Mouse (Mus musculus) lung, postnatal 10 days (tissue): ENCODE data around the gene Tmem255b.

Experiments used
- DNase-seq: peaks from one replicate; pipeline ENCODE4 v3.0.0; 2021

Gene Tmem255b

DNA sequence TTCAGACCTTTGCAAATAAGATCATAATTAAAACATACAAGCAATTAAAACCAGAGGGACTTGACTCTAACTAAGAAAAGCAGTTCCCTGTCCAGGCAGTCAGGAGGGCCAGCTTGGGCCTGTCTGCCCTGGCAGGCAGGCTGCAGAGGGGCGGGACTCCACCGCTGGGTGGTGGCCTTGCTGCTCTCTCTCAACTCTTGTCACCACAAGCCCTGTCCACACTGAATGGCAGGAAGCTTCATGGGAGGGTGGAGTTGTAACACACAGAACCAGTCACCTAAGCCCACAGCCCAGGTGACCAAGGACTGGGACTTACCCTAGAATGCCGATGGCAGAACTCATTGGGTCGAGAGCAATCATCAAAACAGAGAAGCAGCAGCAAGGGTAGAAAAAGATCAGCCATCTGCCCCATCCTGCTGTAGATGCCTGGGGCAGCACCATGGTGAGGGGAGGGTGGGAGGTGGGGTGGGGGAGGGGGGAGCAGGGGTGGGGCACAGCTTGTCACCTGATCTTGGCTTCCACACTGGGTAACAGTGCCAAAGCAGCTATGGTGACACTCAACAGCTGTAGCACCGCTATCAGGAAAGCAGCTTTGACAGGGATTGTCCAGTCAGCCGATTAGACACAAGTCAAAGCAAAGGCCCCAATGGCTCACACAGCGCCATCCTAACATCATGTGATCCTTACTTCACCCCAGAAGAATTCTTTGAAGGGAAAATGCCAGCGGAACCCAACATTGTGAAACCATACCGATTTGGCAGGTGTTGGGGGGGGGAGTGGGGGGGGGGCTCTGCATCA lies 57.4 kb downstream of the Tmem255b start:
- peak; percentile 84 for DNase-seq

GRCm38 (mm10) chr8:13493011-13493410 lies 58.0 kb downstream of the Tmem255b start:
- peak; percentile 56 for DNase-seq

- peak; percentile 59 for DNase-seq
Observed at GRCm38 (mm10) chr8:13493858-13494631, 59.1 kb downstream of the Tmem255b start, which contains the start of gene Gas6. Gene Gas6 (minus strand): TSS chr8:13494490.

- DNase-seq = no peak
Observed at GRCm38 (mm10) chr8:13501221-13501620, 66.2 kb downstream of the Tmem255b start.

DNA sequence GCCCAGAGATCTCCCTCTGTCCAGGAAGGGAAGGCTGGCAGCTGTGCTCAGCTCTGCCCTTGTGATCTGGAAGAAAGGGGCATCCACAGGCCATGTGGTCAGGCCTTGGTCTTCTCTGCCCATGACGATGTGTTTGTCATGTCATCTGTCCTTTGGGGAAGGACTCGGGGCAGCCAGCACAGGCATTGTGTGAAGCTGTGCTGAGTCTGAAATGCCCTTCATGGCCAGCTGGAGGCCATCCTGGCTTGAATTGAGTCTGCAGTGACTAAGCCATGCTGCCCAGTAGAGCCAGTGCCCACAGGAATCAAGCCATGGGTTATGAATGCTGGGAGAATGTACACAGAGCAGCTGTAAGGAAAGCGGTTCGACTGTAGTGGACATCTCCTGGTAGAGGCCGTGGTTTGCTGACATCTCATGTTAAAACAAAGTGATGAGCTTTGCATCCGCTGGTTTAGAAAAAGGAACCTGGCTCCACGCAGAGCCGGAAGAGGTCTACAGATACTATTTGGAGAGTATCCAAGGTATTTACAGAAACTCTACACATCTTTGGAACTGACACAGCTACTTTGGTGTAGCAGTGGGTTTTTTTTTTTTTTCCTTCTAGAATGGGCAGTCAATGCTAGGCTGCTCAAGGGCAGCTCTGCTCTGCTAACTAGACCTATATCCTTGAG lies 69.1 kb downstream of the Tmem255b start:
- no peak for DNase-seq

GRCm38 (mm10) chr8:13504894-13505674 lies 70.1 kb downstream of the Tmem255b start:
- DNase-seq = no peak

GRCm38 (mm10) chr8:13506849-13507248 lies 71.9 kb downstream of the Tmem255b start:
- peak; percentile 84 for DNase-seq

GRCm38 (mm10) chr8:13507284-13507937 lies 72.4 kb downstream of the Tmem255b start:
- no peak for DNase-seq

GRCm38 (mm10) chr8:13512016-13512415 lies 77.0 kb downstream of the Tmem255b start:
- no peak for DNase-seq

DNA sequence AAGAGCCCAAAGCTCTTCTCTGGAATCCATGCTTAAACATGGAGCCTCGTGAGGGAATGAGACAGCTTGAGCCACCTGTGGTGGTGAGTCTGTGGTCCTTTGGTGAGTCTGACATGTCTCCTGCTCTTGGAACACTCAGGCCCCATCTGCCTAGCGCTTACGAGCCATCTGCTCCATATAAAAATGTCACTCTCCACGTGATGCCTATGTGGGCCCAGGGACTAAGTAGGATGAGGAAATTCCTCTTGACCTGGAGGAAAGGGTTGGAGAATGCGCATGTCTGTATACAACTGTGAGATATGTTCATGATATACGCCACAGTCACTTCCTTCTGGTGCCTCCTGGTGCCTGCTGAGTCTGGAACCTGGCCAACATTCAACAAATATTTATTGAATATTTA lies 77.7 kb downstream of the Tmem255b start:
- no peak for DNase-seq

DNA sequence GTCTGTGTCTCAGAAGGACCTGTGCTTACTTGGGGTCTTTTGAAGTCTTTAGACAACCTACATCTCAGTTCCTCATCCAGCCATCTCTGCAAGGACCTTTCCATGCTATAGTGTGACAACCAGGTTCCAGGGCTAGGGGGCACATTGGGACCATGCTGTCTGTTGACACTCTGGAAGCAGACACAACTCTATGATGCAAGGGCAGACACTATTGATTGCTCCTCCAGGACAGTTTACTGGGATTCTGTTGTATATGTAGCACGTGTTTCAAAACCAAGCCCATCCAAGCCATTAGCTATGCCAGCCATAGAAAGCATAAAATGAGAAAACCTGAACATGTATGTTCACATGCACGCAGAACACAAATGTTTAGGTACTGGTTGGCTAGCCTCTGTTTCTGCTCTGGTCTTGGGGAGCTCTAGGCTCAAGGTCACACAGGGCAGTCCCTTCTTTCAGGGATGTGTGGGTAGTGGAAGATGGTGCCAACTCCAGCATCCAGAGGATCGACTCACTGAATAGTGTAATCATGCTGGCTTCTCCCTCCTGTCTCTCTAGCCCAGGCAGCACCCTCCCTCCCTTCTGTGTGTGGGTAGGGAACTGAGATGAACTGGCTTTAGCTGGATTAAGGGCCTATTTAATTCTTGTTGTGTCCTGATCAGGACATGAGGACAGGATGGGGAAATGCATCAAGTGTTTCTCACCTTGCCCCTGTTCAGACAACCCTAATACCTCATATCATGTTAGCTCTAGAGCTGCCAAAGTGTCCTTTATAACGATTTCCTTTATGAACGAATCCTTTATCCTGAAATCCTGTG lies 78.8 kb downstream of the Tmem255b start:
- no peak for DNase-seq

- DNase-seq = peak; percentile 74
Observed at GRCm38 (mm10) chr8:13516011-13516442, 81.0 kb downstream of the Tmem255b start.

GRCm38 (mm10) chr8:13516728-13517127 lies 81.7 kb downstream of the Tmem255b start:
- no peak for DNase-seq

DNA sequence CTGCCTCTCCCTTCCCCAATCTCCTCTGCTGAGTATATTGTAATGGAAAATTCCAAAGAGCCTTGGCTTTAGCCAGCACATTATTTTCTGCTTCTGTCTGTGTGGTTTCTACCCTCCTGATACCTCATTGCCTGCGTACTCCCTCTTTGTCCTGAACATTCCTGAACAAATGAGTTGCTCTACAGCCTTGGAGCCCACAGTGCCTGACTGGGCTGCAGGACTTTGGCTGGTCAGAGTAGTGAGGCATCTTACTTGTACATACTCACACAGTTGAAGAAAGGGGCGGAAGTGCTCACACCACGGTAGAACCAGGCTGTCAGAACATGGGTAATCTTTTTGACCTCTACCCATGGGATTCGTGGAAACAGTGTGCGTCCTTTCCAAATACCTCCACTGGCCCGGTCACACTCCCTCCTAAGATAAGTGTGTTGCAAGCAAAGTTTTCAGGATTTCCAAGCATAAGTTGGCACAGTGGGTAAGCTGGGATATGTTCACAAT lies 82.3 kb downstream of the Tmem255b start:
- no peak for DNase-seq
